Mouse (Mus musculus) olfactory bulb, adult 2 months (tissue): ENCODE data around the gene Sh3pxd2a. TPM values are rescaled to one million over a fixed set of nuclear protein-coding genes. Genes with fewer than 3 reads are reported as not detected.

Experiments
- H3K27ac ChIP-seq: fragments of 200-500 bp; 2 replicates; pipeline ENCODE4 v1.5.1; 2012; ENCODE audit warnings: low read depth, low read length; ENCODE audit not compliant: insufficient read depth
- H3K4me1 ChIP-seq: fragments of 200-500 bp; 2 replicates; pipeline ENCODE4 v1.6.1; 2012; ENCODE audit warnings: low read length; ENCODE audit not compliant: control insufficient read depth, insufficient read depth
- H3K4me3 ChIP-seq: fragments of 200-500 bp; 2 replicates; pipeline ENCODE4 v1.5.1; 2012; ENCODE audit warnings: mild to moderate bottlenecking, low read depth, low read length, moderate library complexity; ENCODE audit not compliant: insufficient read depth
- CTCF ChIP-seq: fragments of 200-500 bp; IDR thresholded peaks from 2 replicates; pipeline ENCODE4 v1.5.1; 2012; ENCODE audit warnings: low read depth, mild to moderate bottlenecking, low read length, moderate library complexity; ENCODE audit not compliant: insufficient read depth
- POLR2A ChIP-seq: fragments of 200-500 bp; IDR thresholded peaks from 2 replicates; pipeline ENCODE4 v1.6.1; 2012; ENCODE audit warnings: mild to moderate bottlenecking, low read depth, low read length, moderate library complexity; ENCODE audit not compliant: insufficient read depth
- WGBS: fragments of 180-500 bp; shearing (Covaris S2); methylation state at CpG from one replicate; pipeline ENCODE4 v1.1.7; 2018; 5-methylcytosine and 5-hydroxymethylcytosine counted together
- polyA plus RNA-seq: library from polyadenylated mRNA; stranded (reverse); fragments of >200 nt; gene quantifications from 2 replicates; pipeline ENCODE4 v1.2.4, GENCODE M21; 2012; ENCODE audit warnings: low replicate concordance; ENCODE audit not compliant: missing spikeins, insufficient read depth, insufficient read length

Gene Sh3pxd2a
- polyA plus RNA-seq, 1 experiment = not detected

- TF ChIP-seq POLR2A (no peak), CTCF (no peak)
- Histone ChIP-seq H3K4me3 (no peak overlapping the region), H3K27ac (no peak overlapping the region), H3K4me1 (peaks cover 43% of the 10 kb centered on the region)
- WGBS = 62% methylated on average over 6 of the region's 6 CpGs
Observed at GRCm38 (mm10) chr19:47335262-47335661, 128.9 kb downstream of the Sh3pxd2a start.

- 57% methylated on average over 17 of the region's 17 CpGs for WGBS
- no peak overlapping the region for H3K27ac ChIP-seq
- peaks cover 44% of the 10 kb centered on the region for H3K4me1 ChIP-seq
- TF ChIP-seq POLR2A = no peak
- TF ChIP-seq CTCF = no peak
- H3K4me3 ChIP-seq = no peak overlapping the region
Observed at GRCm38 (mm10) chr19:47334713-47335112, 129.5 kb downstream of the Sh3pxd2a start.

GRCm38 (mm10) chr19:47330743-47331227 is 133.4 kb downstream of the Sh3pxd2a start:
- Histone ChIP-seq H3K4me1 (peaks cover 39% of the 10 kb centered on the region), H3K27ac (no peak overlapping the region), H3K4me3 (no peak overlapping the region)
- TF ChIP-seq POLR2A (no peak), CTCF (no peak)
- 31% methylated on average over 10 of the region's 10 CpGs for WGBS

- WGBS = 94% methylated on average over 1 of the region's 1 CpGs
- H3K4me1 ChIP-seq = peaks cover 27% of the 10 kb centered on the region
- H3K4me3 ChIP-seq = no peak overlapping the region
- TF ChIP-seq POLR2A (no peak), CTCF (no peak)
- no peak overlapping the region for H3K27ac ChIP-seq
Observed at GRCm38 (mm10) chr19:47329102-47329501, 135.1 kb downstream of the Sh3pxd2a start.

GRCm38 (mm10) chr19:47327896-47328882 is 136.0 kb downstream of the Sh3pxd2a start:
- TF ChIP-seq POLR2A (no peak), CTCF (no peak)
- H3K27ac ChIP-seq = no peak overlapping the region

GRCm38 (mm10) chr19:47325881-47326280 is 138.3 kb downstream of the Sh3pxd2a start:
- no peak overlapping the region for H3K4me3 ChIP-seq
- TF ChIP-seq POLR2A (no peak), CTCF (no peak)
- peaks cover 33% of the 10 kb centered on the region for H3K4me1 ChIP-seq
- no peak overlapping the region for H3K27ac ChIP-seq
- 48% methylated on average over 5 of the region's 5 CpGs for WGBS

More at GRCm38 (mm10) chr19:47327896-47328882, 136.0 kb downstream of the Sh3pxd2a start:
- Histone ChIP-seq H3K4me3 (no peak overlapping the region), H3K4me1 (peaks cover 31% of the 10 kb centered on the region)
- 64% methylated on average over 11 of the region's 11 CpGs for WGBS

GRCm38 (mm10) chr19:47323096-47323849 is 140.9 kb downstream of the Sh3pxd2a start:
- Histone ChIP-seq H3K4me1 (peaks cover 45% of the 10 kb centered on the region), H3K4me3 (no peak overlapping the region), H3K27ac (no peak overlapping the region)
- TF ChIP-seq CTCF = no peak
- no peak for TF ChIP-seq POLR2A
- WGBS = 69% methylated on average over 11 of the region's 11 CpGs

GRCm38 (mm10) chr19:47320331-47320668 is 143.9 kb downstream of the Sh3pxd2a start:
- Histone ChIP-seq H3K4me3 (no peak overlapping the region), H3K27ac (0 out of 2 replicates have a peak overlapping the region, but pooled peaks have one; percentile 2), H3K4me1 (peaks cover 64% of the 10 kb centered on the region)
- TF ChIP-seq POLR2A (no peak), CTCF (no peak)
- 35% methylated on average over 8 of the region's 8 CpGs for WGBS
